Mouse (Mus musculus) frontal cortex, postnatal 10 days (tissue): ENCODE measurements around the gene Wdhd1.

ENCODE experiments used
- DNase-seq, 2 experiments: peaks; one replicate each; pipeline ENCODE4 v3.0.0; 2022; ENCODE audit warnings: low spot score in 2 of 2, mixed read lengths in 1 of 2

Gene Wdhd1

GRCm38 (mm10) chr14:47221567-47221966 is 55.1 kb downstream of the Wdhd1 start:
- no peak for DNase-seq

GRCm38 (mm10) chr14:47220231-47221025 is 56.2 kb downstream of the Wdhd1 start:
- no peak for DNase-seq

GRCm38 (mm10) chr14:47218766-47219606 is 57.7 kb downstream of the Wdhd1 start:
- no peak for DNase-seq

DNA sequence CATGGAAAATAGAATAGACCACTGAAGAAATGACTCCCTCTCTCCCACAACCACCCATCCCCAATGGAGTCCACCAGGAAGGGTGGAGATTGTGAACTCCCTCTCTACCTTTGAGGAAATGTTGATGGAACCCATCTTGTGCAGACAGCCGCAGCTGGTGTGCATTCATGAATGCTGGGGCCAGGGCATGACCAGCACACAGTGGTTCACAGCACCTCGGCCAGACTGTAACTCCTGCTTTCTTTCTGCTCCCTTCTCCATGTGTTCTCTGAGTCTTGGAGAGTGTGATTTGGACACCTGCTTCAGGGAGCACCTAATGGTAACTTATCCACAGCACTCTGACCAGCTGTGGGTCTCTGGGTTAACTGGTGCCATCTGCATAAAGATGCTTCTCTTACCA is 60.1 kb downstream of the Wdhd1 start:
- no peak for DNase-seq

- DNase-seq = no peak
These were observed 62.3 kb downstream of the Wdhd1 start for GRCm38 (mm10) chr14:47214367-47214766.

DNA sequence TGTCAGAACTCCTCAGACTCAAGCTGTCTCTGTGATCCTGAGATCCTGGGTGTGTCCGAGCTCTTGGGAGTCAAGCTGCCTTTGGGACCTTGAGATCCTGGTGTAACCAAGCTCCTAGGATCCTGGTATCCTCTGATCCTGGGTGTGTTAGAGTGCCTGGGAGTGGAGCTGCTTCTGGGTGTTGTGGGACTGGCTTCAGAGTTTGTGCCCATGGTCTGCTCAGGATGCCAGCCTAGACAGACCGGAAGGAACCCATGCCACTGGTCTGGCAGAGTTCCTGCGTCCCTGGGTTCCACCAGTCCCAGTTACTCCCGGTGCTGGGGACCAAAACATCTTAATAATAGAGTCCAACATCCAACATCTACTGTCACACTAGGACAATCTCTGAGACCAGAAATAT is 63.4 kb downstream of the Wdhd1 start:
- DNase-seq = no peak

DNA sequence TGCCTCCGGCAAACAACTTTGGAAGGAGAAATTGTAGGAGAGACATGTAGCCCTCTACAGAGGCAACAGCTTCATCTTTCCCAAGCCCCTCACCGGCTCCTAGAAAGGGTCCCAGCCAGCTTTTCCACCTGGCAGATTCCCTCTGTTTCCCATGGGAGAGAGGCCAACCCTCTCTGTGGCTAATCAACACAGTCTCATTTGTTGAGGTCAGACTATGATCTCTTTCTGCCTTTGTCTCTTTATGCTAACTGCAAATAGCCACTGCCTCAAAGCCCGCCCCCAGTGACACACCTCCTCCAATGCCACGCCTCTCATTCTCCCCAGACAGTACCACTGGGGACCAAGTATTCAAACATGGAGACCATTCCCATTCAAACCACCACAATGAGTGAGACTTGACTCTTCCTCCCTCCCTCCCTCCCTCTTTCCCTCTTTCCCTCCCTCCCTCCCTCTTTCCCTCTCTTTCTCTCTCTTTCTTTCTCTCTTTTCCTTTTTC is 66.9 kb downstream of the Wdhd1 start:
- no peak for DNase-seq

DNA sequence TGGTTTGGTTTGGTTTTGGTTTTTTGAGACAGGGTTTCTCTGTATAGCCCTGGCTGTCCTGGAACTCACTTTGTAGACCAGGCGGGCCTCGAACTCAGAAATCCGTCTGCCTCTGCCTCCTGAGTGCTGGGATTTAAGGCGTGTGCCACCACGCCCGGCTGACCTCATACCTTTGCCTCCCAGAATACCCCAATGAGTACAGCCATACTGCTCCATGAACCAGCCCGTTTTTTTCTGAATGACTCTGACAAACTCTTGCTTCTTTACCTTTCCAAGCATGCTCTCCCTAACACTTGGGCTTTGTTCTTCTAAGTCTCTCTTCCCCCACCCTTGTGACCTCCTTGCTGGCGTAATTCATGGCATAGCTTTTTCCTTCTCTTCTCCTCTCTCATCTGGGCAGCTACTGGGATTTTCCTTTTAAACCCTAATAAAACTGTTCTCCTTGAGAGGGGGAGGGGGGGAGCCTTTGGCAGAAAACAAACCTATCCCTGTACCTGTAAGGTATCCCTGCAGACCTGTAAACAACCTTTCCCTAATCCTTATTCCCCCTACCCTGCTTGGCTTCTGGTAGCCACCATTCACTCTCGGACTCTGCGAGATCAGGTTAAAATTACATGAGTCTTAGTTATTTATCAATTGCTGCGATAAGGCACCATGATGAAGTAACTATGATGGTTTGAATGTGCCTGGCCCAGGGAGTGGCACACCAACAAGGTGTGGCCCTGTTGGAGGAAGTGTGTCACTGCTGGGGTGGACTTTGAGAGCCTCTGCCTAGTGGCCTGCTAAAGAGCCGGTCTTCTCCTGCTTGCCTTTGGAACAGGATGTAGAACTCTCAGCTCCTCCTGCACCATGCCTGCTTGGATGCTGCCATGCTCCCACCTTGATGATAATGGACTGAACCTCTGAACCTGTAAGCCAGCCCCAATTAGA is 67.8 kb downstream of the Wdhd1 start:
- DNase-seq = no peak

GRCm38 (mm10) chr14:47206601-47207000 is 70.1 kb downstream of the Wdhd1 start:
- DNase-seq = no peak

GRCm38 (mm10) chr14:47205270-47205972 is 71.2 kb downstream of the Wdhd1 start:
- DNase-seq = no peak

- no peak for DNase-seq
These were observed 79.3 kb downstream of the Wdhd1 start for GRCm38 (mm10) chr14:47197340-47197739.

GRCm38 (mm10) chr14:47196711-47197110 is 79.9 kb downstream of the Wdhd1 start:
- no peak for DNase-seq

- DNase-seq = no peak
These were observed 82.6 kb downstream of the Wdhd1 start for GRCm38 (mm10) chr14:47194096-47194495.

DNA sequence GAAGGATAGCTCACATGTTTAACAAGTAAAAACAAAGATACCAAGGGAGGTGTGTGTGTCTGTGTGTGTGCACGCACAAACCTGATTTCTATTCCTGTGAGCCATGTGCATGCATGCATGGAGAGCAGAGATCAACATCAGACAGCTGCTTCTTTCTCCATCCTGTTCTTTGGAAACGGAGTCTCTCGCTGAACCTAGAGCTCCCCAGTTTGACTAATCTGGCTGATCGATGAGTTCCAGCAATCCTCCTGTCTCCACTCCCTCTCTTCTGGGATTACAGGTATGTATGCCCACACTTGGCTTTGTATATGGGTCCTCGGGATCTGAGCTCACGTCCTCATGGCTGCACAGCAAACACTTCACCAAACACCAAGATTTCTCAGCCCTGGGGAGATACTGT is 83.2 kb downstream of the Wdhd1 start:
- no peak for DNase-seq

- no peak for DNase-seq
These were observed 84.8 kb downstream of the Wdhd1 start for GRCm38 (mm10) chr14:47191861-47192260.
